ENCODE assay signal across 10 mouse cellular contexts in genomic region chr7:45309455-45309854, GRCm38 (mm10). TPM values are rescaled to one million over a fixed set of nuclear protein-coding genes. Genes with fewer than 3 reads are reported as not detected.
DNase-seq lines count a peak whose midpoint lies in the region; ATAC-seq and TF ChIP-seq lines count a peak whose summit lies in the region.
"Had no signal": no experiment of that assay in that cellular context is flagged by ENCODE, and none has a peak within 500 bp of the region (broad histone marks: within the 10 kb centered on the region; RNA-seq: fewer than 3 reads in every experiment).

No protein-coding gene starts in this region.

- no peaks in the 10 kb centered on the region for H3K79me3 ChIP-seq in C2C12 (ENCODE audit: low read depth)

- no peaks in the 10 kb centered on the region for H3K27me3 ChIP-seq in hindbrain, embryonic 11.5 days (ENCODE audit: control insufficient read depth, insufficient read depth, low read length)
- no peaks in the 10 kb centered on the region for H3K27me3 ChIP-seq in hindbrain, embryonic 12.5 days
- no peaks in the 10 kb centered on the region for H3K27me3 ChIP-seq in C2C12 (ENCODE audit: control insufficient read depth, insufficient read depth, insufficient read length)
- H3K27me3 ChIP-seq: embryonic facial prominence, embryonic 15.5 days; limb, embryonic 13.5 days had no signal

- no peak overlapping the region for H3K4me2 ChIP-seq in hindbrain, embryonic 11.5 days (replicated peaks; ENCODE audit: low read depth, low read length)
- H3K4me2 ChIP-seq in hindbrain, embryonic 12.5 days (replicated peaks), result no peak overlapping the region
- H3K4me2 ChIP-seq: embryonic facial prominence, embryonic 15.5 days; limb, embryonic 13.5 days had no signal

- TF ChIP-seq CTCF in C2C12 (IDR thresholded peaks at IDR 0.05; ENCODE audit: control insufficient read depth, insufficient read depth, insufficient read length), result peak; percentile 36

- no peaks in the 10 kb centered on the region for H3K36me3 ChIP-seq in hindbrain, embryonic 11.5 days (ENCODE audit: control insufficient read depth, insufficient read depth, low read length)
- H3K36me3 ChIP-seq in hindbrain, embryonic 12.5 days, result no peaks in the 10 kb centered on the region
- H3K36me3 ChIP-seq in C2C12 (ENCODE audit: control insufficient read depth, insufficient read depth), result no peaks in the 10 kb centered on the region

- DNase-seq in hindbrain, embryonic 11.5 days (ENCODE audit: low spot score), result peak; percentile 80
- peak; percentile 52 for DNase-seq in WW6 (ENCODE audit: low read depth, low spot score)
- peak; percentile 83 for DNase-seq in embryo, embryonic 10.5 days (ENCODE audit: low spot score)
- peak; percentile 68 for DNase-seq in kidney, postnatal 10 days
- peak; percentile 30 to 42 for DNase-seq in monocyte, adult 2 months (ENCODE audit: low read depth in 1 of 2, low spot score in 2 of 2)
- DNase-seq in thymus, postnatal 4 days, result peak; percentile 79

- no peak overlapping the region for H3K27ac ChIP-seq in hindbrain, embryonic 11.5 days (ENCODE audit: low read depth, low read length)
- no peak overlapping the region for H3K27ac ChIP-seq in hindbrain, embryonic 12.5 days
- H3K27ac ChIP-seq: embryonic facial prominence, embryonic 15.5 days had no signal

- H3K9me3 ChIP-seq in hindbrain, embryonic 11.5 days (ENCODE audit: control insufficient read depth, low read length), result no peaks in the 10 kb centered on the region
- no peaks in the 10 kb centered on the region for H3K9me3 ChIP-seq in hindbrain, embryonic 12.5 days (replicated peaks)
- H3K9me3 ChIP-seq: embryonic facial prominence, embryonic 15.5 days; limb, embryonic 13.5 days had no signal

- ATAC-seq in hindbrain, embryonic 11.5 days (ENCODE audit: low FRiP score), result peak; percentile 51; the same call in 1 of the 2 replicates
- no peak for ATAC-seq in hindbrain, embryonic 12.5 days (ENCODE audit: low FRiP score)

- H3K4me3 ChIP-seq in hindbrain, embryonic 11.5 days (ENCODE audit: low read depth, low read length), result no peak overlapping the region
- no peak overlapping the region for H3K4me3 ChIP-seq in hindbrain, embryonic 12.5 days
- H3K4me3 ChIP-seq in C2C12 (ENCODE audit: insufficient read depth, poor library complexity, severe bottlenecking), result no peak overlapping the region
- H3K4me3 ChIP-seq: embryonic facial prominence, embryonic 15.5 days; limb, embryonic 13.5 days had no signal

- H3K79me2 ChIP-seq in C2C12 (ENCODE audit: control insufficient read depth, insufficient read depth), result no peaks in the 10 kb centered on the region

- no peak overlapping the region for H3K9ac ChIP-seq in hindbrain, embryonic 11.5 days (ENCODE audit: low read depth, low read length)
- no peak overlapping the region for H3K9ac ChIP-seq in hindbrain, embryonic 12.5 days
- H3K9ac ChIP-seq: embryonic facial prominence, embryonic 15.5 days; limb, embryonic 13.5 days had no signal

- 11% methylated on average over 9 of the region's 9 CpGs for WGBS in hindbrain, embryonic 11.5 days
- 11% methylated on average over 9 of the region's 9 CpGs for WGBS in hindbrain, embryonic 12.5 days

- 0 out of 2 replicates have a peak, but pooled peaks cover 2% of the 10 kb centered on the region for H3K4me1 ChIP-seq in hindbrain, embryonic 11.5 days (replicated peaks; ENCODE audit: control insufficient read depth, insufficient read depth, low read length)
- H3K4me1 ChIP-seq in hindbrain, embryonic 12.5 days, result peaks cover 25% of the 10 kb centered on the region

- no peak overlapping the region for H3ac ChIP-seq in C2C12 (ENCODE audit: control insufficient read depth, insufficient read length, low read depth)

TF ChIP-seq in C2C12, 6 proteins besides CTCF, POLR2A, EP300 and RAD21:
- no peak for TF ChIP-seq FOSL1 (IDR thresholded peaks at IDR 0.05; ENCODE audit: insufficient read depth, low read length, poor library complexity, severe bottlenecking)
- TF ChIP-seq MYOG (IDR thresholded peaks at IDR 0.05; ENCODE audit: control insufficient read depth, extremely low read depth, insufficient read length), result no peak
- no peak for TF ChIP-seq MAX (IDR thresholded peaks at IDR 0.05)
- TF ChIP-seq USF1 (IDR thresholded peaks at IDR 0.05; ENCODE audit: low read depth), result no peak
- TF ChIP-seq MYOD1 (IDR thresholded peaks at IDR 0.05; ENCODE audit: control insufficient read depth, insufficient read length, low read depth), result no peak
- TF ChIP-seq CEBPB (IDR thresholded peaks at IDR 0.05; ENCODE audit: low read depth), result no peak
TF ChIP-seq in C2C12: peak in this region for 0.

RNA-seq across cellular contexts. Expression of gene Trpm4, which starts 24.1 kb away (rescaled TPM):
- 5.2 and 6.9 TPM in 2 replicates for polyA plus RNA-seq in hindbrain, embryonic 11.5 days (2014; fragmentation: Nextera tagmentation; extraction: Ambion mirVana)
- 11.5 and 14.7 TPM in 2 replicates for polyA plus RNA-seq in hindbrain, embryonic 12.5 days (2016; fragmentation: Nextera tagmentation; extraction: Ambion mirVana)
- polyA plus RNA-seq in C2C12 (2012; fragmentation: generic; extraction: Trizol), result 10.6 TPM

RNA-seq across cellular contexts. Expression of gene Hrc, which starts 25.6 kb away (rescaled TPM):
- polyA plus RNA-seq in hindbrain, embryonic 11.5 days (2014; fragmentation: Nextera tagmentation; extraction: Ambion mirVana), result 0.68 and 0.77 TPM in 2 replicates
- polyA plus RNA-seq in hindbrain, embryonic 12.5 days (2016; fragmentation: Nextera tagmentation; extraction: Ambion mirVana), result 0.65 and 0.68 TPM in 2 replicates
- 0.51 TPM for polyA plus RNA-seq in C2C12 (2012; fragmentation: generic; extraction: Trizol)

RNA-seq across cellular contexts. Expression of gene Slc6a21, which starts 32.1 kb away (rescaled TPM):
- not detected in 2 replicates for polyA plus RNA-seq in hindbrain, embryonic 11.5 days (2014; fragmentation: Nextera tagmentation; extraction: Ambion mirVana)
- not detected in 2 replicates for polyA plus RNA-seq in hindbrain, embryonic 12.5 days (2016; fragmentation: Nextera tagmentation; extraction: Ambion mirVana)
- not detected for polyA plus RNA-seq in C2C12 (2012; fragmentation: generic; extraction: Trizol)
- polyA plus RNA-seq: embryonic facial prominence, embryonic 15.5 days; limb, embryonic 13.5 days had no signal

RNA-seq across cellular contexts. Expression of gene Ppfia3, which starts 57.4 kb away (rescaled TPM):
- polyA plus RNA-seq in hindbrain, embryonic 11.5 days (2014; fragmentation: Nextera tagmentation; extraction: Ambion mirVana), result 8.2 and 9.5 TPM in 2 replicates
- polyA plus RNA-seq in hindbrain, embryonic 12.5 days (2016; fragmentation: Nextera tagmentation; extraction: Ambion mirVana), result 15.6 and 16.2 TPM in 2 replicates
- 4.8 TPM for polyA plus RNA-seq in C2C12 (2012; fragmentation: generic; extraction: Trizol)
